Mouse (Mus musculus) neural tube, embryonic 11.5 days (tissue): ENCODE data around the gene Lpcat2. TPM values are rescaled to one million over a fixed set of nuclear protein-coding genes. Genes with fewer than 3 reads are reported as not detected.
A peak's percentile ranks its signal among the peaks of the same experiment; 100 is the strongest.

Experiments used
- ATAC-seq: fragments of 200-750 bp; cut with Nextera tagmentation; 2 replicates; pipeline ENCODE4 v1.8.0; 2017; ENCODE audit warnings: moderate number of reproducible peaks, mild to moderate bottlenecking, moderate TSS enrichment, moderate library complexity; ENCODE audit not compliant: insufficient read depth, low FRiP score, low TSS enrichment
- DNase-seq: peaks from one replicate; pipeline ENCODE4 v3.0.0-alpha.2; 2015; ENCODE audit warnings: low spot score
- H3K27ac ChIP-seq: fragments of 300-500 bp; sonication (generic); 2 replicates; pipeline ENCODE4 v1.5.1; 2014; ENCODE audit warnings: low read depth, mild to moderate bottlenecking, low read length
- H3K27me3 ChIP-seq: fragments of 300-500 bp; sonication (generic); 2 replicates; pipeline ENCODE4 v1.6.1; 2014; ENCODE audit warnings: mild to moderate bottlenecking, low read length, mixed read lengths; ENCODE audit not compliant: control insufficient read depth, insufficient read depth
- H3K36me3 ChIP-seq: fragments of 300-500 bp; sonication (generic); 2 replicates; pipeline ENCODE4 v1.6.1; 2014; ENCODE audit warnings: mild to moderate bottlenecking, low read length, moderate library complexity, mixed read lengths; ENCODE audit not compliant: control insufficient read depth, insufficient read depth
- H3K4me1 ChIP-seq: fragments of 300-500 bp; sonication (generic); 2 replicates; pipeline ENCODE4 v1.6.1; 2014; ENCODE audit warnings: low read length, mixed read lengths; ENCODE audit not compliant: control insufficient read depth, insufficient read depth
- H3K4me2 ChIP-seq: fragments of 300-500 bp; sonication (generic); 2 replicates; pipeline ENCODE4 v1.6.1; 2014; ENCODE audit warnings: low read depth, mild to moderate bottlenecking, moderate library complexity
- H3K4me3 ChIP-seq: fragments of 300-500 bp; sonication (generic); 2 replicates; pipeline ENCODE4 v1.5.1; 2014; ENCODE audit warnings: low read depth, low read length
- H3K9ac ChIP-seq: fragments of 300-500 bp; sonication (generic); 2 replicates; pipeline ENCODE4 v1.6.1; 2014; ENCODE audit warnings: mild to moderate bottlenecking, low read length
- H3K9me3 ChIP-seq: fragments of 300-500 bp; sonication (generic); 2 replicates; pipeline ENCODE4 v1.6.1; 2016; ENCODE audit warnings: low read length; ENCODE audit not compliant: control insufficient read depth
- WGBS: fragments of 180-500 bp; shearing (Covaris S2); extraction: QIAGEN DNeasy Blood & Tissue Kit; methylation state at CpG from one replicate; pipeline ENCODE4 v1.1.7; 2014; 5-methylcytosine and 5-hydroxymethylcytosine counted together
- microRNA-seq: library from miRNA; unstranded; fragments of <30 nt; microRNA quantifications from one replicate; pipeline ENCODE4, GENCODE M21; 2016
- polyA plus RNA-seq: library from polyadenylated mRNA; unstranded; fragments of >200 nt; fragmentation: Nextera tagmentation; extraction: Ambion mirVana; gene quantifications from 2 replicates; pipeline ENCODE4 v1.2.1, GENCODE M21; 2014

Gene Lpcat2
- polyA plus RNA-seq, 1 experiment from 2014 or later, result 4.4 TPM

DNA sequence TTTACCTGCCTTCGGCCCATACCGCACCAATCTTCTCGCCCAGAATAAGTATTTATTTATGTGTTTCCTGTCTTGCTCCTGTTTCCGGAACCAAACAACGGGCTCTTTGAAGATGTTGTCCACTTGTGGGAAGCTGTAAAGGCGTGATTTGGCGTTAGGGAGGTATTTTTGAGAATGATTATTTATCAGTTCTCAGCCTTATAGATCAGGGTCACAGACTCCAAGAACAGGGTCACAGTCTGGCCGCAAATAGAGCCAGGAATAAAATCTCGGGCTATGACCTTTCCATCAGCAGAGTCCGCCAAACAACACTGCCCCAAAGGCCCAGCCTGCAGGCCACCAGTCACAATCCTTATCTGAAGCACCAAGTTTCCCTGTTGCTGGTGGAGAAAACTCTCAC, 104.6 kb downstream of the Lpcat2 start, which contains the start of gene Slc6a2:
Gene Slc6a2 (plus strand): TSS at position 301 of the 400 bp plus-strand sequence.
- no peak within 1 kb of the TSS for H3K27ac ChIP-seq
- WGBS, result 72% methylated on average over 10 of the region's 10 CpGs
- ATAC-seq, result no peak
- peak within 1 kb of the TSS; percentile 67 for H3K4me2 ChIP-seq
- H3K27me3 ChIP-seq, result peaks cover 30% of the 10 kb centered on the region
- no peaks in the 10 kb centered on the region for H3K36me3 ChIP-seq
- H3K9ac ChIP-seq, result peak within 1 kb of the TSS; percentile 35
- H3K4me3 ChIP-seq, result peak within 1 kb of the TSS; percentile 41
- peaks cover 6% of the 10 kb centered on the region; the same call in 1 of the 2 replicates for H3K4me1 ChIP-seq
- no peaks in the 10 kb centered on the region for H3K9me3 ChIP-seq
- no peak for DNase-seq

DNA sequence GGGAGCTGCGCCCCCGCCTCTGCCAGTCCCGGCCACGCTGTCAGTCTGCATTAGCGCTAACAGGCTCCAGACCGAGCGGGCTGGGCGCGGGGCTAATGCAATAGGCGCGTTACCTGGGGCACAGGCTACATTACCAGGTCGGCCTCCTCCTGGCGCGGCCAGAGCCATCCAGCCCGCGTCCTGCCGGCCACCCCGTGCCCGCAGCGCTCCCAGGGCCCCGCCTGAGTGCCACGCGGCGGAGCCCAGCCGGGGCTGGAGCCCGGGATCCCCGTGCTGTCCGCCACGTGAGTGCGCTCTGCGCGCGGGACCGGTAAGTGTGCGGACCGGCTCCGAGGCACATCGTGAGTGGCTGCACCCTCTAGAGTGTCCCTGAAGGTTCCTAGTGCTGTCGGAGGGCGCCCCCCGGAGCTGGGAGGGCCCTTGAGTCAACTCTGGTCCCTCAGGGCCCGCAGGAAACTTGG, 105.3 kb downstream of the Lpcat2 start:
- Histone ChIP-seq H3K9ac (peak overlapping the region; percentile 35), H3K4me1 (peaks cover 6% of the 10 kb centered on the region; the same call in 1 of the 2 replicates), H3K27me3 (peaks cover 30% of the 10 kb centered on the region), H3K4me2 (peak overlapping the region; percentile 67), H3K4me3 (peak overlapping the region; percentile 41), H3K27ac (no peak overlapping the region), H3K36me3 (no peaks in the 10 kb centered on the region), H3K9me3 (no peaks in the 10 kb centered on the region)
- WGBS, result under 1% methylated on average over 41 of the region's 42 CpGs
- ATAC-seq (no peak), DNase-seq (peak; percentile 24)

DNA sequence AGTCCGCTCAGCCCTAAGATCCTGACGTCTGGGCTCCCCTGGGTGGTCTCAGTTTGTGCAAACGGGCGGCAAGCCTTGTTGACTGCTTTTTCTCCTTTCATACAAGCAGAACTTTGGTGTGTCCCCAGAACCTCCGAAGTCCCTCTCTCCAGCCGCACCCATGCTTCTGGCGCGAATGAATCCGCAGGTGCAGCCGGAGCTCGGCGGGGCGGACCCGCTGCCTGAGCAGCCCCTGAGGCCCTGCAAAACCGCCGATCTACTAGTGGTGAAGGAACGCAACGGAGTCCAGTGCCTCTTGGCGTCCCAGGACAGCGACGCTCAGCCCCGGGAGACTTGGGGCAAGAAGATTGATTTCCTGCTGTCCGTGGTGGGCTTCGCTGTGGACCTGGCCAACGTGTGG, 105.9 kb downstream of the Lpcat2 start:
- 3% methylated on average over 25 of the region's 25 CpGs for WGBS
- Histone ChIP-seq H3K9ac (no peak overlapping the region), H3K4me3 (peak overlapping the region; percentile 41), H3K4me2 (peak overlapping the region; percentile 67), H3K27ac (no peak overlapping the region), H3K36me3 (no peaks in the 10 kb centered on the region), H3K9me3 (no peaks in the 10 kb centered on the region), H3K27me3 (peaks cover 30% of the 10 kb centered on the region), H3K4me1 (peaks cover 6% of the 10 kb centered on the region; the same call in 1 of the 2 replicates)
- DNase-seq (peak; percentile 22), ATAC-seq (no peak)

DNA sequence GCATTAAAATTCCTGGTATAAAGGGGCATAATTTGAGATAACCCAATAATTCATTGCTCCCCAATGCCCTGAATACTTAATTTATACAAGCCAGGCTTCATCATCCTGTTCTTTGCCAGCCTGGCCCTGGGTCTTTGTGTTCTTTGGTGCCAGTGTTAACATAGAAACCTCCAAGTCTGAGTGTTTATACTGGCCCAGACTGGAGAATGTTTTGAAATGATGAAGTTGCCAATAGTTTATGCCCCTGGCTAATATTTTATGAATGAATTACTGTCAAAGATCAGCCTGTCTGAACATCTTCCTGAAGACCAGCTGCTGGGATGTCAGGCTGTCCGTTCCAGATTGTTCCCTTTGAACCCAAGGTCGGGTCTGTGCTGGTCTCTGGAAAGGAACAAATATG, 109.4 kb downstream of the Lpcat2 start:
- Histone ChIP-seq H3K4me3 (no peak overlapping the region), H3K9me3 (no peaks in the 10 kb centered on the region), H3K4me2 (no peak overlapping the region), H3K4me1 (peaks cover 6% of the 10 kb centered on the region; the same call in 1 of the 2 replicates), H3K36me3 (no peaks in the 10 kb centered on the region), H3K9ac (no peak overlapping the region), H3K27ac (no peak overlapping the region), H3K27me3 (peaks cover 27% of the 10 kb centered on the region)
- 78% methylated on average over 2 of the region's 2 CpGs for WGBS
- ATAC-seq (no peak), DNase-seq (no peak)

Small RNA genes within 50 kb of the gene (microRNA-seq; reads per million reads assigned to microRNA genes)
- gene Gm22151, result not detected

Other genes starting within 250 kb of the Lpcat2 start
- 2.0 and 2.3 TPM in 2 replicates for gene Irx6, start 181.1 kb upstream of the Lpcat2 start, polyA plus RNA-seq
- gene Mmp2, start 28.0 kb upstream of the Lpcat2 start, polyA plus RNA-seq, result 79.8 and 90.7 TPM in 2 replicates
- 0.31 TPM in 1 of 2 replicates, not detected in the other for gene Capns2, start 46.1 kb downstream of the Lpcat2 start, polyA plus RNA-seq
- gene Slc6a2, start 104.7 kb downstream of the Lpcat2 start, polyA plus RNA-seq, result not detected in 2 replicates
- gene Ces1a, start 192.9 kb downstream of the Lpcat2 start, polyA plus RNA-seq, result not detected in 2 replicates
- not detected in 2 replicates for gene Ces1b, start 224.7 kb downstream of the Lpcat2 start, polyA plus RNA-seq